Mouse (Mus musculus) A20 (cell line): ENCODE data around the gene Eea1.

Experiments used
- DNase-seq: peaks from one replicate; pipeline ENCODE4 v3.0.0-alpha.2; 2011; ENCODE audit warnings: low read depth, low spot score

The Eea1 gene

DNA sequence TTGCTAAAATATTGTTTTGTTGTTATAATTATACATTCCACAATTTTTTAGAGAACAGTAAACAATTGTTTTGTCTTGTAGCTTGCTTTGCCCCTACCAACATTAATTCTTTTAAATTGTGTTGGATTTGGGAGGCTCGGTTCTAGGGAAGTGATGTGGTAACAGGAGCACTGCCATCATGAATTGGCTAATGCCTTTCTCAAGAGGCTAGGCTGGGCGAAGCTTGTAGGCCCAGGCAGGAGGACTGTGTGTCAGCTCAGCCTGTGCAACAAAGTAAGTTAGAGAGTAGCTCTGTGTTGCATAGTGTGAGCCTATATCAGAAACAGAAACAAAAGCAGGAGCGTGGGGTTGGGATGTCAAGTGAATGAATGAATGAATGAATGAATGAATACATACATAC is 9.0 kb downstream of the Eea1 start:
- no peak for DNase-seq

DNA sequence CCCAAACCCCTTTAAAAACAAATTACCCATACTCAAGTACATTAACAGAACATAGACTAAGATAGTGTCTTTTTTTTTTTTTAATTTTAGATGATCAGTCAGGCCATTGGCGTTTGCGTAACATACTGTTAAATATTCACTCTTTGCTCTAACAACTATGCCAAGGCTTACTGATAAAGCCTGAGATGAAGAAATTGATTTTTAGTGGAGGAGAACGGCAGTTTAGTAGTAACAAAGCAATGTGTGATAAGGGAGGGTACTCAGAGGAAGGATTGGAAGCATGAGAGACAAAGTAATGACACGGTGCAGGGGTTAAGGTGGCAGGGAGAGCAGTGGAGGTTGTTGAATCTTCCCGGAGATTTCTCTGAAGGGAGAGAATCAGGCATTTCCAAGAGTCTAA is 9.7 kb downstream of the Eea1 start:
- DNase-seq: no peak

DNA sequence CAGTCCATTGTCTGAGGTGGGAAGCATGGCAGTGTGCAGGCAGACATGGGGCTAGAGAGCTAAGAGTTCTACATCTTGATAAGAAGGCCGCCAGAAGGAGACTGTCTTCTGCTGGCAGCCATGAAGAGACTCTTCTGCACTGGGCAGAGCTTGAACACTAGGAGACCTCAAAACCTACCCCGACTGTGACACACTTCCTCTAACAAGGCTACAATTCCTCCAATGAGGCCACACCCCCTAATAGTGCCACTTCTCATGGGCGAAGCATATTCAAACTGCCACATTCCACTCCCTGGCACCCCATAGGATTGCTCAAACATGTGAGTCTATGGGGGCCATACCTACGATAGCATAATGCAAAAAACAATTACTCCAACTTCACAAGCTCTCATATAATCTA is 10.3 kb downstream of the Eea1 start:
- DNase-seq: no peak

DNA sequence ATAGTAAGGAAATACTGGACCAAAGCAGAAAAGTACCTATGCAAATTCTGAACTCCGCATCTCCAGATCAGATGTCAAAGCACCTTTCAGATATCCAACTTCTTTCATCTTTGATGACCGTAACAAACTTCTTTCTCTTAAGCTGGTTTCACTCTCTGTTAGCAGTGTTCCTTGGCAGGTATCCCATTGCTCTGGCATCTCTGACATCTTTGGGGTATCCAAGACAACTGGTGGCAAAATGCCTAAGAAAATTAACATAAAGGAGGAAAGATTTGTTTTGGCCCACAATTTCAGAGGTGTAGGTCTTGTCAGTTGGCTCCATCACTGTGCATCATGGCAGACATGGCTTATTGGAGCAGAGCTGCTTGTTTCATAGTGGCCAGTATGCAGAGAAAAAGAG is 10.9 kb downstream of the Eea1 start:
- DNase-seq: no peak

DNA sequence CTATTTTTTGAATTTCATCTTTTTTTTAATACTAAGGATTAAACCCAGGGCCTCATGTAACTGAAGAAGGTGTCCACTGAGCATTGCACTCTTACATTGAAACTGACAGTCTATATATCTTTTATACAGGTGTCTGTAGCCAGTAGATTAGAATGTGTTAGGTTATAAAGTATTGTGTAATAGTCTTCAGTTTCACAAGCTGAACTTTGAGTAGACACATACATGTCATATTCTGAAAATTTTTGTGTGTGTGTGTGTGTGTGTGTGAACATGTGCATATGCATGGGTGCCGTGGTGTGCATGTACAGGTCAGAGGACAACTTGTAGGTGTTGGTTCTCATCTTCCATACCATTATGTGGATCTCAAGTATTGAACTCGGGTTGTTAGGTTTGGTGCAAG is 16.2 kb downstream of the Eea1 start:
- no peak for DNase-seq

DNA sequence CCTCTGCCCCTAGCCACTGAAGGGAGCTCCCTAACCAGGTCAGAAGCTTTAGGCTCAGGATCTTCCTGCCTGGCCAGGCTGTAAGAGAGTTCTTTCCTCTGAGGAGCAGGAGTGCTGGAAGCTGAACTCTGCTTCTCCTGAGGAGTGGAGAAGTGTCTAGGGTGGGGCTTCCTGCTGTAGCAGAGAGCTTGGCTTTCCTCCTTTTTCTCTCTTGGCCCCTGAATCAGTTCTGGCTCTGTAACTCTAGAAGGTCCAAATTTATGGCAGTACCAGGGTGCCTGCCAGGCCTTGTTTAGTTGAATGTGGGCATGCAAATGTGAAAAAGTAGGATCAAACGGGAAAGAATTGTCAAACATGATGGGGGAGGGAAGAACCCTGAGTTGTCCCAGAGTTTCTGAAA is 17.1 kb downstream of the Eea1 start:
- no peak for DNase-seq

DNA sequence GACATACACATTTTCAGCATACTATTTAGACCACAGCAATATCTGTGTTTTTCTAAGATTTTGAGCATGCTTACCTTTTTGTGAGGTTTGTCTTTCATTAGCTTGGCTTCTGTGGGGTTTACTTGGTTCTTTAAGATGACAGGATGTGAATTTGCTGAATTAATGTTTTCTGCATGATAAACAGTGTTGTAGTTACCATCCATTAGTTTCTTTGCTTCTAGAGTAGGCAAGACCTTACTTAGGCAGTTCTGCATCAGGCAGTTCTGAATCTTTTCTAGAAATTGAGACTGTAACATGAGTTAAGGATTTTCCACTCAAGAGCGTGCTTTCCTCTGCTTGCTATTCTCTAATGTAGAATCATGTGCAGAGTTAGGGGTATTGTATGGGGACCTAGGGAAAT is 24.2 kb downstream of the Eea1 start:
- DNase-seq: no peak

DNA sequence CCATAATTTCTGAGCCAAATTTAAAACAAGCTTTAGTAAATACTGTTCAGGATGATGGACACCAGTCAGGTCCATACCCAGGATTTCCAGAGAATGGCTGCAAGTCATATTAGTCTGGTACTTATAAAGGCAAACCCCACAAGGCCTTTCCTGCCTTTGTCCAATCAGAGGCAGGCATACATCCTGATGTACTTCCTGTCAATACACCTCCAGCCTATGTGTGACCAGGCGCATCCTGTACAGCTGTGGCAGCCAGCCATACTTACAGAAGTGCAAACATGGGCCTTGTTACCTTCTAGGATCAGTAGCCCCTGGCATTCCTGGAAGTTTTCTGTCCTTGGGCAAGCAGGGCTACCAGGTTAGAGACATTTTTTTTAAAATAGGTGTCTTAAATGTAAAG is 29.2 kb downstream of the Eea1 start:
- DNase-seq: peak; percentile 36

DNA sequence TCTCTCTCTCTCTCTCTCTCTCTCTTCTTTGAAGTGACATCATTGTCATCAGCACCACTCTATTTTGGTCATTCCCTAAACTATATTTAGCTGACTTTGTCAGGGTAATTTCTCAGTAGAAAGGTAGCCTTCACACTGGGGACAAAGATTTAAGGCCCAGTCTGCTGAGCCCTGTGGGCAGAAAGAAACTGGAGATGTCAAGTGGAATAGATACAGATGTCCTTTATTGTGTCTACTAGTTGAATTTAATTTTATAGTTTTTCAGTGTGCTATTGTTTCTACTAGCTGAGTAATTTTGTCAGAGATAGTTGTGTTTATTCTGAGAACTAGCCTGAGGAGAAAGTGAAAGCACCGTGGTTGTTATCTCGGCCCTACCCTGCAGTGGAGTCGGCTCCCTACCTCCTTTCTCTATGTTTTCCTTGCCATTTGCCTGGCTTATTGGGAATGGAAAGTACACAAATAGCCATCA is 30.3 kb downstream of the Eea1 start:
- DNase-seq: peak; percentile 63

DNA sequence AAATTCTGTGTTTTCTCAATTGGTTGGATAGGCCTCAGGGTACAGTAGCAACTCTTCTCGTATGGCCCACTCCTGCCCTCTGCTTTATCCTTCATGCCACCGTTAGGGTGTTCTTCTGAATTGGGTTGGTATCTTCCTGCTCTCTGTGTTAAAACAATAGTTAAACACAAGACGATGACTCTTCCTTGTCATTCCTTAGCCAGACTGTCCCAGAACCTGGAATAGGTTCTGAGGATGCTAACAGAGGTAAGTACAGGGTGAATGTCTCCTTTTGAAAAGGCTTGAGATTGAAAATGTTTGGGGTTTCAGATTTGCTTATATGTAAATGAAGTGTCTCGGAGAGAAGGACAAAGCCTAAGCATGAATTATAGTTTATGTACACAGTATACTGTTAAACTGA is 30.9 kb downstream of the Eea1 start:
- peak; percentile 77 for DNase-seq

DNA sequence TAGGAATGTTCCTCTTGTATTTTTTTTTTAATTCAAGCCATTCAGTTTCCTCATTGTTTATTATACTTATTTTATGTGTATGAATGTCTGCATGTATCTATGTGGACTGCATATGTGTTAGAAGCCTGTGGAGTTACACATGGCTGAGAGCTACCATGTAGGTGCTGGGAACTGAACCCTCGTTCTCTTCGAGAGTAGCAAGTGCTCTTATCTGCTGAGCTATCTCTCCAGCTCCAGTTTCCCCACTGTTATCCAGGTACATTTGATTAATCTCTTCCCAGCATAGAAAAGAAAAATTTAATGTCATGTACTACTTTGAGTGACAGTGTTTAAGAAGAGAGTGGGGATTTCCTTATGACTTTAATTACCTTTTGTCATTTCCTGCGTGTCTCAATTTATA is 31.5 kb downstream of the Eea1 start:
- peak; percentile 63 for DNase-seq

DNA sequence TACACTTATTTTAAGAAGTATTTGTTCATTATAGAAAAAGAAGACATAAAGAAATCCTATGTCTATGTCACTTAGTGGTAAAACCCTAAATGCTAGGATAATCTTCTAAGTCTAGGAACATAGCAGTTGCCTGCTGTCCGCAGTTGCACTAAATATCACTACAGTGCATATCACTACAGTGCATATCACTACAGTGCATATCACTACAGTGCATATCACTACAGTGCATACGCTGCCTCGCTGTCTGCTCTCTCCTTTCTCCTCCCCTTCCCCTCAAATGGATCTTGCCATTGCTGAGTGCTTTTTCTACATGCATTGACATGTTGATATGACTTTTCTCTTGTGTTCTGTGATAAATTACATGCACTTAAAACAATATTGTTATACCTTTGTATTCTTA is 34.0 kb downstream of the Eea1 start:
- DNase-seq: no peak

DNA sequence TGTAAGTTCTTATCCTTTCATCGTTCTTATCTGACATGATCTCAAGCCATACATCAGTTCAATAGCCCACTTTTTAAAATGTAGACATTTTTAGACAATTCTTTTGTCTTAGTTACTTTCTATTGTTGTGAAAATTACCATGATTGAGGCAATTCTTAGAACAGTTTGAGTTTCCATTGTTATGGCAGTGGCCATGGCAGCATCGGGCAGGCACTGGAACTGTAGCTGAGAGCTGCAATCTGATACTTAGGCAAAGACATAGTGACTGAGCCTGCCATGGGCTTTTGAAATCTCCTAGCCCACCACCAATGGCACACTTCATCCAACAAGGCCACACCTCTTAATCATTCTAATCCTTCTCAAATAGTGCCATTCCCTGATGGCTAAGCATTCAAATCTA is 36.3 kb downstream of the Eea1 start:
- DNase-seq: no peak

DNA sequence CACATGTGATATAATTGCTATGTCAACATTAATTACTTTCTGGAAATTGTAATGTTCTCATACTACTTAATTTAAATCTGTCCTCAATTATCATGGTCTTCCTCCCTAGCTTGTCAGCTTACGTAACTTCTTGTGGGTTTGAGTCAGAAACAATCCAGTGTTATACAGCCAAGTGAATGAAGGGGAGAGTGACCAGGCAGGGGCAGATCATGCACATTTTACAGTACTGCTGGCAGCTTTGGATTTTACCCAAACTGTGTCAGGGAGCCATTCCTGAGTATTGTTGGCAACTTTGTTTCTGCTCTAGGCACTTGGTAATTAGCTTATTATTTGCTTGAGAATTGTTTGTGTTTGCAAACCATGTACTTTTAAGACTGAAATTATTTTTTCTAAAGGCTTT is 49.3 kb downstream of the Eea1 start:
- DNase-seq: no peak

DNA sequence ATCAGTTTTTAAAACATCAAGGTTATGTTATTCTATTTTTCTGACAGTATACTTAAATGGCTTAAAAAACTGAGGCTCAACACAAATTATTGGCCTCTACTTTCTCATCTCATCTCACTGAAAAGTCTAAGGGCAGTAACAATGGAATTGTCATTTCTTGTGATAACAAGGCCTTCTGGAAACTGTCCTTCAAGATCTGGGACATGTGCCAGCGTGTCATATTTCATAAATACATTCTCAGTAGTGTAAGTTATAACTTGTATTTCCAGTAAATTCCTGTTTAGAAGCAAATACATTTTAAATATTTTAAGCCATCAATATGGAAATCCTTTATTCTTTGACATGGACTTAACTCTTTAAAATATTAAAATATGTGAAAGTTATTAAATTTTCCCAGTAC is 50.7 kb downstream of the Eea1 start:
- DNase-seq: no peak

DNA sequence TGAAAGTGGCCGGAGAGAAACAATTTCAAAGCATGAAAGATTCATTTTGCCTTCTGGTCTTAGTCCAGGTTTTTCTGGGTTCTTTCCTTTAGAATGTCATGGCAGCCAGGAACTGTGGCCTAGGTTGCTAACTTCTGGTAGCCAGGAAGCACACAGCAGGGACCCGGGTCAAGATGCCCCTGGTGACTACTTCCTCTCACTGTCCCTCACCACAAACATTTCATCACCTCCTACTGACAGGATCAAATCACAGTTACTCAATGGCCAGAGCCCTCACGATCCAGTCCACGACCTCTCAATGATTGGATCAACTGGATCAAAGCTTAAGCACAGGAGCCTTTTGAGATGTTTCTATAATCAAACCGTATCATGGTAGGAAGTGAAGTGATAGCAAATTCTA is 60.5 kb downstream of the Eea1 start:
- DNase-seq: no peak

DNA sequence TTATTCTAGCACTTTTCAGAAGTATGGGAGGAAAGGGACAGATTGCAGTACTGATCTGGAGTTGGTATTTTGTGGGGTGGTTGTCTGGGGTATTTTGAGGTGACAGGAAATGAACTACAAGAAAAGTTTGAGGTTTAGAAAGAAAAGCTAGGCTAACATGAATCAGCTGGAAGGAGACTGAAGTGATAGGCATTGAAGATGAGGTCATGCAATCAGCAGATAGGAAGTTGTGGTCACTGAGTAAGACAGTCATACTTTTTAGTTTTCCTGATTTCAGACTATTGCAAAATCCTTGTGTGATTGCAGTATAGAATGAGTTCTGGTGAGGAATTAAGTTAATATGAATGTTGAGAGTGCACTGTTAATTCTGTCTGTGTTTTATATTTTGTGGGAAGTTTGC is 75.3 kb downstream of the Eea1 start:
- DNase-seq: no peak

DNA sequence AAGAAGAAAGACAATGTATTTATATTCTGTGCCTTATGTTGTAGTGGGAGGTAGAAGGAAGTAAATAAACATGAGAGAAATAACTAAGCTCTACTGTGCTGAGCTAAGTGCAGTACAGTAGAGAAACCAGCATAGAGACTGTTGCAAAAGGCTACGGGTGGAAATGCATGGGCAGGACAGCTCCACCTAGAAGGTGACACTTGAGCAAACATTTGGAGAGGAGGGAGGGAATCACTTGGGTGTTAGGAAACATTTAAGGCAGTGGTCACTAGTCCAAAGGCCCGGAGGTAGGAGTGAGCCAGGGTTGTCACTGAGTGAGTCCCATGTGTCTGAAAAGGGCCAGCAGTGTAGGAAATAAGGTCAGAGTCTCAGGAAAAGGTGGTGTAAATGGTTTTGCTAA is 77.0 kb downstream of the Eea1 start:
- no peak for DNase-seq

DNA sequence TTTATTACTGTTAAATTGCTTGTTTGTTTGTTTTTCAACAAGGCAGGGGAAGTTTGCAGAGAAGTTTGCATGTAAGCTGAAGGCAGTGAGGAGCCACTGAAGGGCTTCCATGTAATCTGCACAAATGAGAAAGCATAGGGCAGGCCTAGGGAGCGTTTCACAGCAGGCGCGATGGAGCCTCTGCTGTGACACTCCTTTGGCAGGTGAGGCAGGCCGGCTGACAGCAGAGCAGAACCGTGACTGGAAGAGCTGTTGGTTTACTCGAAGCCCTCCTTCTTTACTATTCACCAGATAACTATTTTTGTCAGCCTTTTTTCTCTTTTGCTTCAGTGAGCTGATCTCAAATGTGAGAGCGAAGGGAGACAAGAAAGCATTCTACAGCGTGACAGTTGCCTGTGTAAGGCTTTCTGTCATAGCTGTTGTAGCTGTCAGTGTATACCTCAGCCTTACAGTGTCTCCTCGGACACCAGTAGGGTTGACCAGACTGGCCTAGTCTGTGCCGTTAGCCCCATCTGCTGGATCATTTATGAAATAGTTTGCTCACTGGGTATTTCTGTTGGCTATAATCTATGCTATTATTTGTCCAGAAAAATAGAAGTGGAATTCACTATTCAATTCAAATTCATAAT is 93.0 kb downstream of the Eea1 start:
- DNase-seq: peak; percentile 61

DNA sequence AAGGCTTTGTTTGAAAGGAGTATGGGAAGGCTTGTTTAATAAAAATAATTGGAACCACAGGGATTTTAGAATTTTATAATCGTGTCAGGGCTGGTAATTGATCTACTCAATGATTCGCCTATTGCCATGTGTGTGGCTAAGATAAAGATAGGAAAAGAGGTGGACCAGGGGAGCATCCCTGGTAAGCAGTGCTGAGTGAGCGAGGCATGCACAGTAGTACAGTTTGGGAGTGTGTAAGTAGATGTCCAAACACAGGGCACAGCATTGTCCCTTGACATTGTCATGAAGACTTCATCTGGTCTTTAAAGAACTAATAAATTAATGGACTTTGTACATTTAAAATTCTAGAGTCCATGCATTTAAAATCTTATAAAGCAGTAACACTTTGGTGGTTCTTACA is 93.7 kb downstream of the Eea1 start:
- DNase-seq: no peak

DNA sequence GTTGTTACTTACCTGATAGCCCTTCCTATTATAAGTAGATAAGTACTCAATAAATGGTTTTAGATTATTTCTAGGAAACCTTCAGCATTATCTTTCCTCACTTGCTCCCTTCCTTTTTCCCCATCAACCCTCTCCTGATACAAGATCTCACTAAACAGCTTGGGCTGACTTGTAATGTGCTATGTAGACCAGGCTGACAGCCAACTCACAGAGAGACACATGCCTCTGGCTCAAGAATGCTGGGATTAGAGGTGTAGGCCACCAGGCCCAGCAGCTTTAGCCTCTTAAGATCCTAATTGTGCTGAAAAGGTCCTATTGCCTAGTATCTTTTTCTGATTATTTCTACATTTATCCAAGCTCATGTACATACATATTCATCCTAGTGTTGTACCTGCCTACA is 95.5 kb downstream of the Eea1 start:
- DNase-seq: no peak

DNA sequence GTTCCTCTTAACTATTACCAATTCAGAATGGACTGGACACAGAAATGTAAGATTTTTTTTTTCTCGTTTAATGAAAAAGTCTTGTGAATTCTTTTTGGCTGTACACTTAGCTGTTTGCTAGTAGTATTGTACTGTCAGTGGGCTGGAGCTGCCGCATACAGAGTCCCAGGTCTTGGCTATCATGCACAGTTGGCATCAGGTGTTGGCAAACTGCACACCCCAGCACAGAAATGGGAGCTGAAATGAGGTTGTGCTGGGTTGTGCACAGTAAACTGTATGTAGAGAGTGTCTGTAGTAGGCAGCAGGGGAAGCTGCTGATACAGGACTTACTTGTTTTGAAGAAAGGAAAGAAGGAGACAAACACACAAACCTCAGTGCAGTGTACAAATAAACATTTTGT is 103.8 kb downstream of the Eea1 start:
- DNase-seq: no peak

DNA sequence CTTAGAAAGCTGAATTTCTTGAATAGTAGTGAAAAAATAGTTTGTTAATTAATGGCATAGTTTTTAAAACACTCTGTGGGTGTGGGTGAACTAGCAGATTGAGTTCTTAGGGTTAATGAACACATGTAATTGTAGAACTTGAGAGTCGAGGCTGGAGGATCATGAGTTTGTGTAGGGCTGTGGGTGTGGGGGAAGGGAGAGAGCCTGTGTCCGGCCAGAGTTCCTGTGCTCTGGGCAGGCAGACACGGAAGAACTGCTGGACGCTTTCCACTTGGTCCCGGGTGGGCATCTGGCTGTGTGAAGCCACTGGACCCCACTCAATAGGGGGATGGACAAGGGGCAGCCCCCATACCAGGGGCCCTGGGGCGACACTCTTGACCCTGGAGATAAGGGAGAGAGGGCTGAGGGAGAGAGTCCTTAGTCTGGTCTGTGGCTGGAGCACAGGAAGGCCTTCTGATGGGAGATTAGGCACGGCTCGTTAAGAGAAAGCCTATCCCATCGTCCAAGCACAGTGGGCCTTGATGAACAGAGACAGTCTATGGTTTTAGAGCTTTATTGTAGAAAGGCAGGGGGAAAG is 107.6 kb downstream of the Eea1 start:
- DNase-seq: no peak

DNA sequence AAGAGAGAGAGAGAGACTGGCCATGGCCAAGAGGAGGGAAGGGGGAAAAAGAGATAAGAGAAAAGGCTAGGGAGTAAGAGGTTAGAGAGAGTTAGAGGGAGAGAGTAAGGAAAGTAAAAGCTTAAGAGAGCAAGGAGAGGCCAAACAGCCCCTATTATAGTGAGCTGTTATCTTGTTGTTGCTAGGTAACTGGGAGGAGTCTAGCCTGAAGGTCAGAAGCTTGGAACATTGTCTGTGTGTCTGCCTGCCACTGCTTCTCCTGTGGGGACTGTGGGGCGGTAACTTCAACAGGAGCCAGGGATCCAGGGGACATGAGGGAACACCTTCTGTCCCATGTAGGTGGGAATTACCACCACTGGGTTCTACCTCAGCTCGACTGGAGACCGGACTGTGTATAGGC is 108.1 kb downstream of the Eea1 start:
- no peak for DNase-seq
